Mouse (Mus musculus) spleen, adult 12 weeks (tissue): ENCODE measurements around the gene Rnps1.
"Not testable (repeated sequence)": the region's sequence is repeated elsewhere in the genome, so short reads cannot be mapped to it uniquely, and the experiment has no call there.

ENCODE experiments used
- DNase-seq: peaks from one replicate; pipeline ENCODE4 v3.0.0; 2022; ENCODE audit warnings: low spot score

Rnps1 gene

DNA sequence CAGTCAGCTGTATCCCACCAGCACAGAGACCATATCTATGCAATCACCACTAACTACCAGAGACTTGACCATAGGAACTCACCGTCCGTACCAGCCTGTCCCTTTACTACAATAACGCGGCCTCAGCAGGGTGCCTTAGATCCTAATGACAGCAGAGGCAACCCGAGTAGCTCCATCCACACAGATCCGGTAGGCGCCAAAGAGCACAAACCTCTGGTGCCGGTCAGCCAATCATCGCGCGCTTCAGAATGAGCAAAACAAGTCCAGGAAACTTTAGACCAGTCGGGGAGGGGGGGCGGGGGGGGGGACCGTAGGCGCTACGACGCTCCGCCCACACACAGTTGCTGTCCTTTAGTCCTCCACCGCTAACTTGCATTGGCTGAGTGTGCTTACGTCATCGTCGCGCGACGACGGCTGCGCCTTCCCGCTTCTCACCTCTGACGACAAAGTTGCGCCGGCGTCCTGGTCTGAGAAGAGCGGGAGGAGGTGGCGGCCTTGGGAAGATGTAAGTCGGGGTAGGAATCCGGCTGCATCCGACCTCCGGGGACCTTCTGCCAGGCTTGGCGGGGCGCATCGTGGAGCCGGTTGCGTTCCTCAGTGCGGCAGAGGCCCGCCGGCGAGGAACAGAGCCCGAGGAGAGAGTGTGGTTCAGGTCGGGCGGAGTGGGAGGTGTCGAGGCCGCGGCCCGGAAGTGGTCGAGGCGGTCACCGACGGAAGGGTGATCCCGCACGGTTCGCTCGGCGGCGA lies at the start of gene Rnps1:
TSS of gene Rnps1 (plus strand) at position 336 of the 747 bp plus-strand sequence.
- peak; percentile 97 for DNase-seq

DNA sequence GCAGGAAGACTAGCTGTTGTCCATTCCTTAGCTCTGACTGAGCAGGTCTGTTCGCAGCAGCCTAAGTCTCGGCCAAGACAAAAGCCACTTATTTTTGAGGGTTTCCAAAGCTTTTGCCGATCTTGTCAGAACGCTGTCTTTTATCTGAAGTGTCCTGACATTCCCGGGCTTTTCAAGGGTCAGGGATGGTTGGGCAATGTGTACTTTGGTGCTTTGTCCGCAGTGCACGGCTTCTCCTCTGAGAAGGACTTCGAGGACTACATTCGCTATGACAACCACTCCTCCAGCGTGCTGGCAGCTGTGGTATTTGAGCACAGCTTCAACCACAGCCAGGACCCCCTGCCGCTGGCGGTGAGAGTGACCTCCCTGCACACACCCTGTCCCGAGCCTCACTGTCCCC lies 48.5 kb upstream of the Rnps1 start:
- DNase-seq = no peak

GRCm38 (mm10) chr17:24375094-24375712 lies 39.2 kb upstream of the Rnps1 start:
- DNase-seq = no peak

GRCm38 (mm10) chr17:24375886-24376285 lies 38.5 kb upstream of the Rnps1 start:
- no peak for DNase-seq

DNA sequence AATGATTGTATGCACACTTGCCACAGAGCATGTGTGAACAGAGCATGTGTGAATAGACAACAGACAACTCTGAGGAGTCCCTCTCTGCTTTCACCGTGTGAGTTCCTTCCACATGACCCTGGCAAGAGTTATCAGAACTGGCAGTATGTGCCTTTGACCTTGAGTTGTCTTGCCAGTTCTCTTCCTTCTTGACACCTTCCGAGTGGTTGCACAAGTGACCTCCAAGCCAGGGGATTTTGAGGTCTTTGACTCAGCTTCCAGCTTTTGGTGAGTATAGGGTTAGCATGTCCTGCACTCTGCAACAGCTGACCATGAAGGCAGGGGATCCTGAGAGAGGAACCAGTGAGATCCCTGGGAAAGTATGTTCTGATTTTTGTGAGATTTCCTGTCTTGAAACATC lies 35.9 kb upstream of the Rnps1 start:
- DNase-seq = no peak

DNA sequence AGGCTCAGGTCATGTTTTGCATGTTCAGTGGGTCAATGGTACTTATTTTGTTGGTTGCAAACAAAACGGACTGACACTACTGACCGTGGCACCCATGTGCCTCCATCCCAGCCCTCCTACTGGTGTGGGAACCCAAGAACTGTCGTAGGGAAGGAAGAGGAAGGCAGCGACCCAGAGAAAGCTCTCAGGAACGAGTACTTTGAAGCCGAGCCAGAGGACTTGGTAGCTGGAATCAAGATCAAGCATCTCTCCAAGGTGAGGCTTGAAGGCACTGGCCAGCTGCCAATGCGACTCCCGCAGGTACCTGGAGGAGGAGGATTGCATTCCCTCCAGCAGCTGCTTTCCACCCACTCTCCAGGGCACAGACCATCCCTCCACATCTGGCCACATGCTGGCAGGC lies 30.6 kb upstream of the Rnps1 start:
- DNase-seq = no peak

DNA sequence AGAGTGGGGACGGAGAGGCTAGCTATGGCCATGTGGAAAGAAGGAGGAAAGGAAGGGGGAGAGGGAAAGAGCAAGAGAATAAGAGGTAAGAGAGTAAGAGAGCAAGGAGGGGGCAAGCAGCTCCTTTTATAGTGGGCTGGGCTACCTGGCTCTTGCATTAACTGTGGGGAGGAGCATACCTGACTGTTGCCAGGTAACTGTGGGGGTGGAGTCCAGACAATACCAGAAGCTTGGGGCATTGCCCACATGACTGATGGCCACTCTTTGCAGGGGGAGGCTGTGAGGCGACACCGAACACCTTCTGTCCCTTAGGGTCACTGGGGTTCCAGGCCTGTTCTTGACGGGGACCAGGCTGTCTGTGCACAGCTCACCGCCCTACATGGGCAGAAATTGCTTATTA lies 25.7 kb upstream of the Rnps1 start:
- no peak for DNase-seq

DNA sequence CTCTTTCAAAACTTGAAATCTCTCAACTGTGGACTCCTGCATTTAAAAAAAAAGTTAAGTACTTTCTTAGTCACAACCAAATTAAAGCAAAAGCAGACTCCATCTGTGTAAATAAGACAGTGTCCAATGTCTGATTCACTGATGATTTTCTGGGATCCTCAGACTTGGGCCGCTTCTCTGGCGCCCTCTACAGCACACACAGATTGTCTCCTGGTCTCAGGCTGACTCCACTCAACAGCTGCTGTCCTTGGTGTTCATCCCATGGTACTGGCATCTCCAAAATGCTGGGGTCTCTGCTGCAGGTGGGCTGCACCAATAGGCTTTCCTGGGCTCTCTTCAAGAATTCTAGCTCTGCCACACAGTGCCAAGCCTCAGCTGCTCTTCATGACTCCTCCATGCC lies 24.5 kb upstream of the Rnps1 start:
- DNase-seq = no peak

DNA sequence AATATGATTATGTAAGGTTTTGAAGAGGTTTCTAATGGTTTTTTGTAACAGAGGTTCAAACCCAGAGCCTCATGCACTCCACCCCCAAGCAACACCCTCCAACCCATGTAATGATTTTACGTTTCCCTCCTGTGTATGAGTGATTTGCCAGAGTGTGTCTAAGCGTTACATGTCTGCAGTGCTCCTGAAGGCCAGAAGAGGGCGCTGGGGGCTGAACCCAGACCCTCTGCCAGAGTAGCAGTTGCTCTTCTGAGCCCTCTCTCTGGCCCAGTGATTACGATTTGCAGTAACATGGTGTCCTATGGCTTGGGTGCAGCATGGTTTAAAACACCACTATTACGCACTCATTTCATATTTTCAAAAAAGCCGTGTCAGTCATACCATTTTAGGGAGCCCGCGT lies 23.2 kb upstream of the Rnps1 start:
- DNase-seq = no peak

- no peak for DNase-seq
Observed at GRCm38 (mm10) chr17:24393527-24393926, 20.8 kb upstream of the Rnps1 start.

GRCm38 (mm10) chr17:24394456-24394855 lies 19.9 kb upstream of the Rnps1 start:
- no peak for DNase-seq

GRCm38 (mm10) chr17:24402371-24402770 lies 12.0 kb upstream of the Rnps1 start:
- no peak for DNase-seq

DNA sequence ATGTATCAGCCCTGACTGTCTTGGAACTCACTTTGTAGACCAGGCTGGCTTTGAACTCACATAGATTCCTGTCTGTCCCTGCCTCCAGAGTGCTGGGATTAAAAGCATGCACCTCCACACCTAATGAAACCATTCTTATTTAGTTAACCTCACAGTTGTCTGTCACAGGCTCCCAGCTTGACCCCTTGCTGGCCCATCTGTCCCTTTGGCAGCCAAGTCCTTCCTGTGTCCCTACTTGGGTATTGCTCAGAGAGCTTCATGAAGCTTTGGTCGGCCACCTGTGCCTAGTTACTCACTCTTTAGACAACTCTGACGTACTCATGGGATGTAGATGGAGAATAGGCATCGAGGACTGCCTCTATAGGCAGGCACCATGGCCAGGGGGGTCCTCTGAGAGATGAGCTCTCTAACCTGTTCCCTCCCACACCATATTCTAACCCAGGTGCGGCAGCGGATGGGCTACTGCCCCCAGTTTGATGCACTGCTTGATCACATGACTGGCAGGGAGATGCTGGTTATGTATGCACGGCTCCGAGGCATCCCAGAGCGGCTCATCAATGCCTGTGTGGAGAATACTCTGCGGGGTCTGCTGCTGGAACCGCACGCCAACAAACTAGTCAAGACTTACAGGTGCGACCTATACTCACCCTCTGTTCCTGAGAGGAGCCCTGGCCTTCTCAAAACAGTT lies 7.1 kb upstream of the Rnps1 start:
- DNase-seq = no peak

DNA sequence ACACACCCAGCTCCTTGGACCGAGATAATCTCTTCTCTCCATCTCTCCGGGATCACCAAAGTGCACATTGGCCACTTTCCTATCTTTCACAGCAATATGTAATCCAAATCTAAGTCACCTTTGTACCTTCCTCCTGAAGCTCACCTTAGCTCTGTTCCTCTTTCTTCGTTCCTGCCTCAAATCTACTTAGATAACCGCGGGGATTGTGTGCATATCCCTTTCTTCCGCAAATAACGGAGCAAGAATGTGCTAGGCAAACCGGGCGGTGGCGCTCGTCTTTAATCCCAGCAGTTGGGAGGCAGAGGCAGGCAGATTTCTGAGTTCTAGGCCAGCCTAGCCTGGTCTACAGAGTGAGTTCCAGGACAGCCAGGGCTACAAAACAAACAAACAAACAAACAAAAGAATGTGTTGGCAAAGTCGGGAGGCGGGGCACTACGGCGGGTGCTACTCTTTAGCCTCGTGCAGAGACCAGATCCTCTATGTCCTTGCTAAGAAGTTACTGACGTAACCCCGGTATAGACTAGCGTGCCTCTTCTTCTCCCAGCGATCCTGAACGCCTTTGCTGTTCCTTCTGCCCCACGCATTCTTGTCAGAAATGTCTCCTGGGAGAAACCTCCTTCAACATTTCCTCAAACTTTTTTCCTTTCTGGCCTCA lies 681 bp upstream of the Rnps1 start:
- DNase-seq = no peak

- DNase-seq = no peak
Observed at GRCm38 (mm10) chr17:24415011-24415410, 646 bp downstream of the Rnps1 start.

- no peak for DNase-seq
Observed at GRCm38 (mm10) chr17:24416051-24416652, 1.8 kb downstream of the Rnps1 start.

GRCm38 (mm10) chr17:24423114-24423513 lies 8.7 kb downstream of the Rnps1 start:
- no peak for DNase-seq

- no peak for DNase-seq
Observed at GRCm38 (mm10) chr17:24424489-24424888, 10.1 kb downstream of the Rnps1 start.

DNA sequence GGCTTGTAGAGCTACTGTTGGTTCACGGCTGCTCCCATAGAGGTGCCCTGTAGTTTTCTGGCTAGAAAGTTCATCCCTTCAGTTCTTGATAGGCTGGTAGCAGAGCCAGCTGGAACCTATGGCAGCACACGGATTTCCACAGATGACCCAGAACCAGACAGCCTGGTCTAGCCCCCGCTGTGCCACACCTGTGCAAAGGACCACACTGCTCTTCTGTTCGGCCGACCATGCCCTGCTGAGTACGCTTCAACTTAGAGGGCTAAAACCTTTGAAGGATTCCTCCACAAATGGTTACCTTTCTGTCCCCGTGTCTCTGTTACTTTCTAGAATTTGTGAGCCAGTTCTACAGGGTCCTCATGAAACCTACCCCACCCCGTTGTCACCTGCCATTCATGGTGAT lies 11.0 kb downstream of the Rnps1 start:
- DNase-seq = not testable (repeated sequence)

DNA sequence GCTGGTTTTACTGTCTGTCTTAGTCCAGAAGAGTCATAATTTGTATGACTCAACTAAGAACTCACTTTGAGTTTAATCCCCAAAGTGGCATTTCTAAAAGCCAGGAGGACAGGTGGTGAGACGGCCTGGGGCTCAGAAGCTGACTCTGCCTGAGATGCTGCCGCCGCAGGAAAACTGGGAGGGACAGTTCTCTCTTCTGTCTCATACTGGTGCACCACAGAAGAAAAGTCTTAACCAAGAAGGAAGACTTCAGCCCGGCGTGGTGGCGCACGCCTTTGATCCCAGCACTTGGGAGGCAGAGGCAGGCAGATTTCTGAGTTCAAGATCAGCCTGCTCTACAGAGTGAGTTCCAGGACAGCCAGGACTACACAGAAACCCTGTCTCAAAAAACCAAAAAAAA lies 11.5 kb downstream of the Rnps1 start:
- no peak for DNase-seq

DNA sequence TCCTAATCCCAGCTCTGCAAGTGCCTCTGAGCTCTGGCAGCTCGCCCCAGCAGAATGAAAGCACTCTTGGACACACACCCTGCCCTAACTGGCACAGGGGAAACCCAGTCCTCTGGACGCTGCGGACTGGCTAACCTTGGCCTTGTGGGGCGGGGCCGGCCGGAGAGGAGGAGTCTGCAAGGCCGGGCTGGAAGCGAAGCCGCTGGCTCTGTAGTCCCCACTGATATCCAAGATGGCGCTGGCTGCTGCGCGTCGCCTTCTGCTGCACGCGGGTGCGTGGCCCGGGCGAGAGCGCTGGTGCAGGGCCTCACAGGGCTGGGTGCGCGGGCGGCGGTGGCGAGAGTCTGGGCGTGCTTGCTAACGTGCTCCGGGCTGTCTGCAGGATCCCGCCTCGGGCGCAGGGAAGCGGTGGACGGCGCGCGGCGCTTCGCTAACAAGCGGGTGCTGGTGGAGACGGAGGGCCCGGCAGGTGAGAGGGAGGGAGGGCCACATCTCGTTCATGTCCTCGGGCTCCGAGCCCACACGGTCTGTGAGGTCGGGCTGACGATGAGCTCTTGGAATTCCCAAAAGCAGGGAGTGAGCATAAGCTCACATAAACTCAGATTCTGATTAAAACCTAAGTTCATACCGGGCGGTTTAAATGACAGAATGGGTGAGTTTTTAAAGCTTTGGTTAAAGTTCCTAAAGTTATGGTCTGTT lies 12.3 kb downstream of the Rnps1 start, which contains the start of gene Eci1:
TSS of gene Eci1 (plus strand) at position 171 of the 699 bp plus-strand sequence.
- DNase-seq = peak; percentile 87

GRCm38 (mm10) chr17:24427170-24427557 lies 12.8 kb downstream of the Rnps1 start:
- no peak for DNase-seq
